Mouse (Mus musculus) stomach, embryonic 14.5 days (tissue): Measurements from ENCODE around the gene Dnase2b. TPM values are rescaled to one million over a fixed set of nuclear protein-coding genes. Genes with fewer than 3 reads are reported as not detected.

Experiments used
- ATAC-seq: fragments of 200-750 bp; cut with Nextera tagmentation; 2 replicates; pipeline ENCODE4 v1.8.0; 2017; ENCODE audit warnings: low read depth, moderate TSS enrichment; ENCODE audit not compliant: insufficient number of reproducible peaks, insufficient read depth, low FRiP score
- H3K27ac ChIP-seq: fragments of 300-500 bp; sonication (generic); 2 replicates; pipeline ENCODE4 v1.5.1; 2014; ENCODE audit warnings: mild to moderate bottlenecking, low read length, moderate library complexity, mixed read lengths
- H3K27me3 ChIP-seq: fragments of 300-500 bp; sonication (generic); 2 replicates; pipeline ENCODE4 v1.6.1; 2014; ENCODE audit warnings: low read length, control low read depth, mixed read lengths; ENCODE audit not compliant: control insufficient read depth, insufficient read depth
- H3K36me3 ChIP-seq: fragments of 300-500 bp; sonication (generic); 2 replicates; pipeline ENCODE4 v1.6.1; 2014; ENCODE audit warnings: mild to moderate bottlenecking, control low read depth, low read length, moderate library complexity, mixed read lengths; ENCODE audit not compliant: control insufficient read depth, insufficient read depth
- H3K4me1 ChIP-seq: fragments of 300-500 bp; sonication (generic); 2 replicates; pipeline ENCODE4 v1.6.1; 2014; ENCODE audit warnings: low read length, control low read depth, mixed read lengths; ENCODE audit not compliant: control insufficient read depth, insufficient read depth
- H3K4me2 ChIP-seq: fragments of 300-500 bp; sonication (generic); replicated peaks from 2 replicates; pipeline ENCODE4 v1.6.1; 2014; ENCODE audit warnings: low read depth, low read length, control low read depth
- H3K4me3 ChIP-seq: fragments of 300-500 bp; sonication (generic); 2 replicates; pipeline ENCODE4 v1.5.1; 2014; ENCODE audit warnings: low read depth, low read length, control low read depth
- H3K9ac ChIP-seq: fragments of 300-500 bp; sonication (generic); replicated peaks from 2 replicates; pipeline ENCODE4 v1.6.1; 2014; ENCODE audit warnings: low read depth, mild to moderate bottlenecking, control low read depth, low read length, moderate library complexity, mixed read lengths
- H3K9me3 ChIP-seq: fragments of 300-500 bp; sonication (generic); 2 replicates; pipeline ENCODE4 v1.6.1; 2016; ENCODE audit warnings: low read depth, low read length, control low read depth; ENCODE audit not compliant: control insufficient read depth
- WGBS: fragments of 180-500 bp; shearing (Covaris S2); extraction: QIAGEN DNeasy Blood & Tissue Kit; methylation state at CpG from one replicate; pipeline ENCODE4 v1.1.7; 2014; 5-methylcytosine and 5-hydroxymethylcytosine counted together
- polyA plus RNA-seq: library from polyadenylated mRNA; unstranded; fragments of >200 nt; fragmentation: Nextera tagmentation; extraction: Ambion mirVana; gene quantifications from 2 replicates; pipeline ENCODE4 v1.2.1, GENCODE M21; 2014

Dnase2b gene
- polyA plus RNA-seq, 1 experiment from 2014 or later, result not detected

- no peaks in the 10 kb centered on the region for H3K9me3 ChIP-seq
- no peaks in the 10 kb centered on the region for H3K27me3 ChIP-seq
- H3K4me2 ChIP-seq, result no peak overlapping the region
- H3K4me1 ChIP-seq, result no peaks in the 10 kb centered on the region
- no peak overlapping the region for H3K4me3 ChIP-seq
- H3K9ac ChIP-seq, result no peak overlapping the region
- no peak overlapping the region for H3K27ac ChIP-seq
- 63% methylated on average over 2 of the region's 2 CpGs for WGBS
- ATAC-seq, result no peak
- H3K36me3 ChIP-seq, result no peaks in the 10 kb centered on the region
These were observed 23.8 kb downstream of the Dnase2b start for GRCm38 (mm10) chr3:146591601-146592000.

GRCm38 (mm10) chr3:146591159-146591558 lies 24.2 kb downstream of the Dnase2b start:
- no peak overlapping the region for H3K9ac ChIP-seq
- 75% methylated on average over 7 of the region's 7 CpGs for WGBS
- H3K36me3 ChIP-seq, result no peaks in the 10 kb centered on the region
- no peak for ATAC-seq
- H3K27ac ChIP-seq, result no peak overlapping the region
- H3K4me1 ChIP-seq, result no peaks in the 10 kb centered on the region
- no peaks in the 10 kb centered on the region for H3K27me3 ChIP-seq
- no peaks in the 10 kb centered on the region for H3K9me3 ChIP-seq
- H3K4me3 ChIP-seq, result no peak overlapping the region
- H3K4me2 ChIP-seq, result no peak overlapping the region

- WGBS, result 78% methylated on average over 6 of the region's 6 CpGs
These were observed 25.9 kb downstream of the Dnase2b start for GRCm38 (mm10) chr3:146589523-146589922.

GRCm38 (mm10) chr3:146586616-146587015 lies 28.8 kb downstream of the Dnase2b start:
- no peak overlapping the region for H3K9ac ChIP-seq
- H3K36me3 ChIP-seq, result no peaks in the 10 kb centered on the region
- H3K27me3 ChIP-seq, result no peaks in the 10 kb centered on the region
- H3K4me2 ChIP-seq, result no peak overlapping the region
- H3K4me1 ChIP-seq, result no peaks in the 10 kb centered on the region
- WGBS, result 90% methylated on average over 14 of the region's 14 CpGs
- H3K27ac ChIP-seq, result no peak overlapping the region
- ATAC-seq, result no peak
- H3K4me3 ChIP-seq, result no peak overlapping the region
- no peaks in the 10 kb centered on the region for H3K9me3 ChIP-seq

More at GRCm38 (mm10) chr3:146589523-146589922, 25.9 kb downstream of the Dnase2b start:
- Histone ChIP-seq H3K9ac (no peak overlapping the region), H3K27ac (no peak overlapping the region), H3K4me3 (no peak overlapping the region), H3K4me1 (no peaks in the 10 kb centered on the region), H3K9me3 (no peaks in the 10 kb centered on the region), H3K4me2 (no peak overlapping the region), H3K36me3 (no peaks in the 10 kb centered on the region), H3K27me3 (no peaks in the 10 kb centered on the region)
- ATAC-seq, result no peak

- H3K27me3 ChIP-seq, result no peaks in the 10 kb centered on the region
- ATAC-seq, result no peak
- no peaks in the 10 kb centered on the region for H3K4me1 ChIP-seq
- H3K27ac ChIP-seq, result no peak overlapping the region
- 65% methylated on average over 5 of the region's 5 CpGs for WGBS
- H3K4me2 ChIP-seq, result no peak overlapping the region
- H3K9me3 ChIP-seq, result no peaks in the 10 kb centered on the region
- H3K4me3 ChIP-seq, result no peak overlapping the region
- H3K36me3 ChIP-seq, result no peaks in the 10 kb centered on the region
- no peak overlapping the region for H3K9ac ChIP-seq
These were observed 31.5 kb downstream of the Dnase2b start for GRCm38 (mm10) chr3:146583908-146584307.

GRCm38 (mm10) chr3:146583478-146583877 lies 31.9 kb downstream of the Dnase2b start:
- Histone ChIP-seq H3K4me2 (no peak overlapping the region), H3K4me3 (no peak overlapping the region), H3K27me3 (no peaks in the 10 kb centered on the region), H3K9ac (no peak overlapping the region), H3K36me3 (no peaks in the 10 kb centered on the region), H3K27ac (no peak overlapping the region), H3K4me1 (no peaks in the 10 kb centered on the region), H3K9me3 (no peaks in the 10 kb centered on the region)
- WGBS, result 79% methylated on average over 4 of the region's 4 CpGs
- ATAC-seq, result no peak

GRCm38 (mm10) chr3:146580039-146580729 lies 35.2 kb downstream of the Dnase2b start:
- 84% methylated on average over 3 of the region's 3 CpGs for WGBS
- no peak for ATAC-seq

GRCm38 (mm10) chr3:146577591-146577990 lies 37.8 kb downstream of the Dnase2b start:
- 67% methylated on average over 2 of the region's 2 CpGs for WGBS
- ATAC-seq, result no peak
- Histone ChIP-seq H3K4me2 (no peak overlapping the region), H3K9ac (no peak overlapping the region), H3K27me3 (no peaks in the 10 kb centered on the region), H3K36me3 (no peaks in the 10 kb centered on the region), H3K27ac (no peak overlapping the region), H3K4me1 (no peaks in the 10 kb centered on the region), H3K9me3 (no peaks in the 10 kb centered on the region), H3K4me3 (no peak overlapping the region)

More at GRCm38 (mm10) chr3:146580039-146580729, 35.2 kb downstream of the Dnase2b start:
- Histone ChIP-seq H3K27ac (no peak overlapping the region), H3K36me3 (no peaks in the 10 kb centered on the region), H3K4me2 (no peak overlapping the region), H3K9ac (no peak overlapping the region), H3K4me3 (no peak overlapping the region), H3K27me3 (no peaks in the 10 kb centered on the region), H3K9me3 (no peaks in the 10 kb centered on the region), H3K4me1 (no peaks in the 10 kb centered on the region)

- Histone ChIP-seq H3K36me3 (no peaks in the 10 kb centered on the region), H3K4me3 (no peak overlapping the region), H3K27ac (no peak overlapping the region), H3K9ac (no peak overlapping the region), H3K4me1 (no peaks in the 10 kb centered on the region), H3K4me2 (no peak overlapping the region), H3K27me3 (no peaks in the 10 kb centered on the region), H3K9me3 (no peaks in the 10 kb centered on the region)
- WGBS, result 68% methylated on average over 1 of the region's 1 CpGs
- no peak for ATAC-seq
These were observed 44.1 kb downstream of the Dnase2b start for GRCm38 (mm10) chr3:146571341-146571740.
